Mouse (Mus musculus): ENCODE data around the gene Tmprss7.

Tmprss7 gene

DNA sequence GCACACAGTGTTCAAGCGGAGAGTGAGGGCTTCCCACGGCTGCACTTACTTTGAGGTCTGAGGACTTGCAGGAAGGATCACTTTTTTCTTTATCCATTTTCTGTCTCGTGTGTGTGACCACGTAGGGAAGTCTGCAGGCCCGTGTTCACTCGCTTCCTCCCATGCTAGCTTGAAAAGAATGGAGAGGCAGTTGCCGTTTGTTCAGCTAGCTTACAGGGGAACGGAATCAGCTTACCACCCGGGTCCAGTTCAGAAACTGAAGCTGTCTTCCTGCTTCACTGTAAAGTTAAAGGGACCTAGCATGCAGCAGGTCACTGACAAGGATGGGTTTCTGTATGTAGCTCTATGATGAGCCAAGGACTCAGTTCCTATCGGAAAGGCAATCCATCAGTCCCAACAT is at the start of gene Tmprss7:
Gene Tmprss7, minus strand, starts transcription at position 101 of the 400 bp plus-strand sequence.
- no peak for DNase-seq

DNA sequence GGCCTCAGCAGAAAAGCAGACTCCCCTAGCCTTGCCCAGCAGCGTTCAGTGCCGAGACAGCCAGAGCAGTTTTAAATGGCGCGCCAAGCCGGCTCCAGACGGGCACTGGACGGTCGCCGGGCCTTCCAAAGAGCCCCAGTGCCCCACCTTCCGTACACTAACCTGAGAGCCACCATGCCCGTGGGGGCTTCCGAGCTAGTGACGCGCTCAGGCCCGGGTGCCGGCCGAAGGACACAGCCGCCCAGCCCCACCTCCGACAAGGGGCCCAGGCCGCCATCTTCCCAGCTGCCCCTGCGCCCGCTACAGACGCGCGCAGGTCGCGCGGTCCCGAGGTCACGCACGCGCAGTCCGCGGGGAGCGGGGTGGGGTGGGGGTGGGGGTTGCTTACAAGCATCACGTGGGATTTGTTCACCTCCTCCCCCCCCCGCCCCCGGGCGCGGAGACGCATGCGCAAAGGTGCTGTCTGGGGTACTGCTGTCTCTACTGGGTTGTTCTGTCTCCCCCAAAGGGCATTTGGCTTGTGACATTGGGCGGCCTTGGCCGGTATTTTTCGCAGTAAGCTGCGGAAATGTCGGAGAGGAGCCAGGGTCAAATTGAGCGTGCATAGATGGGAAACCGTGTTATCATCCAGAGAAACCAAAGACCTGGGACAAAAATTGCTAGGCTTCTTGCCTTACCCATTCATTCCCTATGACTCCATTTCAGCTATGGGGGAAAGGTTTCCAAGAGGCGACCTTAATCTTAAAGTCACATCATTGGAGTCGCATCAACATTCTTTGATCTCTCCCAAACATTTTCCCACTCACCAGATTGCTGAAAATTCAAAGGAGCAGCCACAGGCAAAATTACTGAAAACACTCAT is 49.4 kb upstream of the Tmprss7 start, which contains the start of gene Abhd10:
Gene Abhd10, minus strand, starts transcription at position 341 of the 862 bp plus-strand sequence.
- peak; percentile 99 to 100 for DNase-seq

DNA sequence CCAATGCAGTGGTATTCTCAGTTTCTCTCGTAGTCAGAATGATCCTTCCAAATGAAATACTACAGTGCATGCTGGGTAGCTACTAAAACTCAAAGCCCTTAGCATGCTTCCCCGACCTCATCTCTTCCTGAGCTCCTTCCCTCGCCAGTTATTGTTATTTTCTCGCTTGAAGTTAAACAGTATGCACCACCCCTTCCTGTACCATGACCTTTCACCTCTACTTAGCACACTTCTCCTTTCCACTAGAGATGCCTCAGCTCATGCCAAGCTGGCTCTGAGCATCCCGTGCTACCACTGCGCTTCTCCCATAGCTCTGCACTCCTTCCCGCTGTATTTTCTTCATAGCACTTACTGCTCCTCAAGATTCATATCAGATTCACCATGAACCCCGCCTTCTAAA is 44.4 kb upstream of the Tmprss7 start:
- DNase-seq = no peak

DNA sequence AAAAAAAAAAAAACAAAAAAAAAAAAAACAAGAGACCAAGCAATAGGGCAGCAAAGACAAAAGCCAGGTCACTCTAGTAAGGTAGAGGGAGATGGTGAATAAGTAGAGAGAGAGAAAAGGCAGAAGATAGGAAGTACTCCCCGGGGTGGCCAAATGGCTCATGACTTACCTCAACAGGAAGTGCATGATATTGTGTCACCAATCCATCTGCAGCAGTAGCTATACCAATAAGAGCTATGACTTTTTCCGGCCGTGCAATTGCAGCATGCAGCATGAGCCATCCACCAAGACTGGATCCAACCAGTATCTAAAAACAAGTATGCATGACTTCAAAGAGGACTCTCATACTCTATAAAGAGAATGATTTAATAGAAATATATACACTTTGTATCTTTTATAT is 43.3 kb upstream of the Tmprss7 start:
- DNase-seq = no peak

DNA sequence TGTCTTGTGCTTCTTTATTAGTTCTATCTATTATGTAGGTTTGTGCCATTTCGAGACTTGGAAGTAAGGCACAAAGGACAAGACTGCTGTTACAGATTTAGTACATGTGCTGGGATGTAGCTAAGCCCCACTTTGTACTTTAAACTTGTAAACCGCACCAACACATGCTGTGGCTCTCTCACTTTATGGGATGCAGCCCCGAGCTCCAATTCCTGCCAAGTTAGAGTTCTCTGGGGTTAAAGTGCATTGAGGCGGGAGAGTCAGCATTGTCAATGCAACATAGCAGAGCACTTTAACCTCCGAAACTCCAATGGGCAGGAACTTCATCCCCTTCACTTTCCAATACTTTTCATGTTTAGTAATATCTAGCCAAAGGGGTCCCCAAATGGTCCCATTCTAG is 35.7 kb upstream of the Tmprss7 start:
- no peak for DNase-seq

DNA sequence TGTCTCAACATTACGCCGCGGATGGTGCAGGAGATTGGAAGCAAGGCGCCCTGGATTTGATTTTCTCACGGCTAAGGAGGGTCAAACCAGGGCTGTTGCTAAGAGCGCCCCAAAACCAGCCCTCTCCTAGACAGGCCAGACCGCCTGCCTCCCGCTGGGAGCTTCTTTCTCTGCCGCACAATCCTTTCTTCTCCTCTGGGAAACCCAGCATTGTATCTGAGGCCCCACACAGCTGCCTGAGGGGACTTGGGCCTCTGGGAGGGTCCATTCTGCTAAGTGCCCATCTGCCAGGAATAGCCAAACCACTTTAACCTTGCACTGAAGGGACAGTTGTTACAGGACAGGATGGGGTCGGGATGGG is 31.3 kb upstream of the Tmprss7 start:
- peak in 1 of 2 experiments; percentile 76 for DNase-seq

DNA sequence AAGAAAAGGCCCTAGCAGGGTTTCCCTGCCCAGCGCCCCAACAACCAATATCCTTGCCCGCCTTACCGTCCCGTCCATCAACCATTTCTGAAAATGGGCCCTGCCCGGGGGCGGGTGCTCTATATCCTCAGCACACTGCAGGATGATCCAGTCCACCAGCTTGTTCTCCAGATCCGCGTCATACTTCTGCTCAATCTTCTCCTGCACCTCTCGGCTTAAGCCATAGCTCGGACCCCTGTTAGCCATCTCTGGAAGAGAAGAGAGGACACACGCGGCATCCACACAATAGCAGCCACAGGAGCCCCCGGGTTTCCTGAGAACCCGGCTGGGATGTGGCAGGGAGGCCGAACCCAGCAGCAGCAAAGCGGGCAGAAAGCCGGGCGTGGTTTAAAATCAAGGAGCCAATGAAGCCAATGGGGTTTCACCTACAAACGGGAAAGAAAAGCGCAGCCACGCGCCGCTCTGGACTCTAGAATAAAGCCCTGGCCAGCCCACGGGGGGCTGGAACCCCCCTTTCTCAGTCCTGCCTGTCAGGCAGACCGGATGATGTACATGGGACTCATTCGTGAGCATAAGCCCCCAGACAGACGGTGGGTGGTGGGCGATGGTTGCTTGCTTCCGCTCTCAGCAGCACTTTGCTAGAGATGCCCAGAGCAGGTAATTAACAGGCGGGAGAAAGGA is 30.7 kb upstream of the Tmprss7 start, which contains the start of gene Tagln3:
Gene Tagln3, minus strand, starts transcription at position 548 of the 681 bp plus-strand sequence.
- DNase-seq = peak; percentile 86 to 88

DNA sequence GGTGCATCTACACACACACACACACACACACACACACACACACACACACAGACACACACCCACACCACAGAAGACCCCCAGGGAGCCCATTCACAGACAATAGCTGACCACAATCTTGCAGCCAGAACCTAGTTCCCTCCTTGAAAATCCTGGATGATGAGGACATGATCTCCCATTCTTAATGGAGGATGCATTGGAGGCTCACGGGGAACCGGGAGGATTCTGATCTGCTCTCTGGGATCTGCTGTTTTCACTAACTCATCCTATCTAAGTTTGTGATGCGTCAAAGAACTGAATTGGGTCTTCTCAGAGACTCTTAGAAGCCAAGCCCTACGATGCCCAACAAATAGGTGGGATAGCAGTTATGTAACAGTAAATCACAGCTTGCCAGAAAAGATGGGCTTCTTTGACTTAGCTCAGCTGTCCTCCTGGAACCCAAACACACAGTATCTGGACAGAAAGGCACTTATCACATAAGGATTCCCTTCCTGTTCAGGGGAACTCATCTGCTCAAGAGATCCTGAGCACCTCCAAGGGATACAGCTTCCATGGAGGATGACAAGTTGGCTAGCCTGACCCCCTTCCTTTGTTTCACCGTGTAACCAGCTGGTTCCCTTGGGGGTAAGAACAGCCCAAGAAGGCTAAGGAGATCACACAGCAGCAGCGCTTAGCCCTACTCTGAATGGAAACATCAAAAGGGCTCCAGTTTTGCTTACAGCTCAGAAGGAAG is 29.9 kb upstream of the Tmprss7 start:
- DNase-seq = peak; percentile 47 to 64

DNA sequence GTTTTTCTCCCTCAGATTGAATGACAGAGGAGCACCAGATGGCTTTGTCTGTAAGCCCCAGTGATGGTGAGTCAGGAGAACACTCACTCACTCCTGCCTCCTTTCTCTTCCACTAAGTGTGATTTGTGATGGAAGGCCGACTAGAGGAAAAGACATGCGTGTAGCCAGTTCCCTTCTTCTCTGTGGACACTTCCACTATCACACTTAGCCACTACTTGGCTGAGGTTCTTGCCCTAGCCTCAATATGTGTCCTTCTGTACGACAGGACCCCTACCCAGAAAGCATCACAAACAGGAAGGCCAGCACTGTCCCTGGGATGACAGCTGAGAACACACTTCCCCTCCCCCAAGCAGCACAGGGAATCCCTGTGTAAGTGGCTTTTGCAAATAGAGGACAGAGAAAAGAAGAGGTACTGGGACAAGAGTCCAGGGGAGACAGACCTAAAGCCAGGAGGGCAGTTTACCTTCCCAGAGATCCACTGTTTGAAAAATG is 29.0 kb upstream of the Tmprss7 start:
- peak; percentile 68 to 69 for DNase-seq

DNA sequence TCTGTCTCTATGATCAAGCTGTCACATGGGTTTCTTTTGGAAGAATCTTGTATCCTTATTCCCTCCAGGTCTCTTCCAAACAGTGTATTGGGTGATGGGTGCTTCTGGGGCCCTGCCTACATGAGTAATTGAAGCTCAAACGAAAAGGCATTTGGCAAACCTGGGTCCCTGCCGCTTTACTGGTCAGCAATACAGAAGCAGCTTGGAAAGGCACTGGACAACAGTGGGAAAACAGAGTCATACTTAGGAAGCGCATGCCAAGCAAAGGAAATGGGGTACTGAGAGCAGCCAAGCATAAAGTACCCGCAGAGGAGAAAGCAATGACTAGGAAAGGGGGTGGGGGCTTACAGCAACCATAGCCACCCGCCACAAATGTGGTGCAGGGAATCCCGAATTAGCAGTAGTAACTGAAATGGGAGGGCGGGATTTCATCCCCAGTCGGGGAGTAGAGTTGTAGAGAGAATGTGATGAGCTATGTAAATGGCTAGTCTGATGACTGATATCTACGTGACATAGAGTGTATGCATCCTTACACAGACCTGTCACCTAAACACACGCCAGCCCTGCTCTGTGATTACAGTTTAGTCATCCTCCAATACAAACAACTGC is 26.7 kb upstream of the Tmprss7 start:
- peak; percentile 63 to 64 for DNase-seq

DNA sequence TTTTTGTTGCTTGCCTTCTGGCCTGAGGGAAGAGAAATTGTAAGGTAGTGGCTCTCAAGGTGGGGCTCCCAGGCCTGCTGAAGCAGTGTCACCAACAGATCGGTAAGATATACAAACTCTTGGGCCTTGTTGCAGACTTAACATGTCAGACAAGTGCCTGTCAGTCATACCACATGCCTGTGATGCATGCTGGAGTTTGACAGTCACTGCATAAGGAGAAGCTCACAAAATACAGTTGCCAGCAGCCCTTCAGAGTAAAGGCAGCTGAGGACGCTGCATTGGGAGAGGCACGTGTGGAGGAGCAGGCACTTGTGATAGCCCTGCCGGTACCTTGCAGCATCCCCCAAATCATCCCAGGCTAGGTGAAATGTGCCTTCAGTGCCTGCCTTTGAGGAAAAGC is 24.8 kb upstream of the Tmprss7 start:
- no peak for DNase-seq

DNA sequence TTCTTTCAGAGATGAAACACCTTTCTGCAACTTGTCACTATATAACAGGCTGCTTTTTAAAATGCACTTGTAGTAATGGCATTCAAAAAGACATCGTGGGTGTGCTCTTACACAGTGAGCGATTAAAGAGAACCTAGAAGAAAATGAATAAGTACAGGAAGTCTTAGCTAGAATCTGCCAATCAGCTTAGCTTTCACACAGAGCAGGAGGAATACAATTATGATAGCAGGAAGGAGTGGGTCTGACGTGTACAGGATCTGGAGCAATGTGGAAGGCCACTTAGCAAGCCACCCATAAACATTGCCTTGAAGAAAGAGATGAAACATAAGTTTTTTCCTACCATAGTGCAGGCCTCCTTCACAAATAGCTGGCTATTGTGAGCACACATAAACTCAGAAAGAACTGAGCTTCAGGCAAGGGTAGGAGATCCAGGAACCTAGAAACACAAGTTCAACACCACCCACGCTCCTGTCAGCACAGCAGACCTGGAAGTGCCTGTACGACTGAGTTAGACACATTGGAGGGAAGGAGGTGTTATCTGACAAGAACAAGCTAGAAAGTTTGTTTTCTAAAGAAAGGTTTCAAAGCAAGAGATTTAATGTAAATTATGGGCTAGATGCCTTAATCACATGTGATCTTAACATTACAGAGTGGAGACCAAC is 21.2 kb upstream of the Tmprss7 start:
- no peak for DNase-seq

DNA sequence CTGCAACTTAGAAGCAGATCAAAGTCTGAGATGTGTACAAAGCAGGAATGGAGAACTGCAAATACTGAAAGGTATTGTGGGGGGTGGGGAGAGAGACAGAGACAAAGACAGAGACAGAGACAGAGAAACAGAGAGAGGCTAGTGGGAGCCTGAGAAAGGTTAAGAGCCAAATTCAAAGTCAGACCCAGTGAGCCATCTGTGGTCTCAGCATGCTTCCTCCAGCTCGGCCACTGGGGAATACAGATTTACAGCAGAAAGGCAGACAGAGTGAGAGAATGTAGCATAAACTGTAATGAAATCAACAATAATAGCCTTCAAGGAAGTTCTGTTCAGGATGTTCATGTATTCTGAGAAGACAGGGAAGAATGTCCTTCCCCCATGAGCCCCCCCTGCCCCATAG is 20.4 kb upstream of the Tmprss7 start:
- peak; percentile 36 to 41 for DNase-seq

DNA sequence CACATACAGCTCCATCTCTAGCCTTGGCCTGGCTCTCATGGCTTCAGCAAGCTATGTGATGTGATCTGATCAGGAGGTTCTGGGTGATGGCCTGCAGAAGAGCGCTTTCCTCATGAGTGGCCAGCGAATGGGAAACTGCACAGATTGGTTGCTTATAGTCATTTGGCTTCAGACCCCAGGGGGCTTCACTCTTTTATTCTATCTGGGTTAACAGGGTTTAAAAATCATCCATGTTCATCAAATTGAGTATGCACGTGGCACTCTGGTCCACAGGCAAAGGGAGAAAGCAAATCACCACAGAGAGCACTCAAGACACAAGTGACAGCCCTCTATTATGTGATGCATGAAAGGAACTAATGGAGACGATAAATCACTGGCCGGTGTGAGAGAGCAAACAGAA is 19.8 kb upstream of the Tmprss7 start:
- DNase-seq = no peak

DNA sequence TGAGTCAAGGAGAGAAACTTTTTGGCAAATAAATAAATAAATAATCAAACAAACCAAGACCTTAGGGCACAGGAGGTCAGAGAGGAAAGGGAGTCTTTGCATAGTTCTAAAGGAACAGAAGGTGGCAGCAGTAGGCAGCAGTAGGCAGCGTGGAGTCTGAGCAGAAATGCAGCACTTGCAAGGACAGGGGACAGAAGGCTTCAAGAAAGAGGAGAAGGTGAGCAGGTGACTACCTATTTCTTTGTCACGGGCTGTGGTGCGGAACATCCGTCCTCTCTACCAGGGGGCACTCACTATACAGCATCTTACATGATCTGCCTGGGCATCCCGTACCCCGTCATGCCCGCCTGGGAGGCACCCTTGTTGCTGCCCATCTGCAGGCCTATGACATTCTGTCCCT is 17.8 kb upstream of the Tmprss7 start:
- peak; percentile 40 to 48 for DNase-seq

DNA sequence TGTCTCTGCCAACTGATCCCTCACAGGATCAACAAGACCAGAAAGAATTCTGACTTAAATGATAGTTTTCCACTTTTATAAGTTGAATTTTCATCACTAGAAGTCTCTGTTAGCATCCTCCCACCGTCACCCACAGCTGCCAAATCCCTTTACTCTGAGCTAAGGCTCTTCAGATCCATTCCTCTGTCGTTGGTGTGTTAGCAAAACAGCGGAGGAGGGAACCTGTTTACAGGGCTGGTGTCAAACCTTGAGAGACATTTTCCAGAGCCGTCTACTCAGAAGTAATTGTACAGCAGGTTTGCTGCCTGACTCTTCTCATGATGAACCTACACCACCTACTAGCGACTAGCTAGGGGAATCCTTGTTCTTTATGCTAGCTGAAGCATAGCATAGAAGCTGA is 5.8 kb upstream of the Tmprss7 start:
- DNase-seq = no peak

DNA sequence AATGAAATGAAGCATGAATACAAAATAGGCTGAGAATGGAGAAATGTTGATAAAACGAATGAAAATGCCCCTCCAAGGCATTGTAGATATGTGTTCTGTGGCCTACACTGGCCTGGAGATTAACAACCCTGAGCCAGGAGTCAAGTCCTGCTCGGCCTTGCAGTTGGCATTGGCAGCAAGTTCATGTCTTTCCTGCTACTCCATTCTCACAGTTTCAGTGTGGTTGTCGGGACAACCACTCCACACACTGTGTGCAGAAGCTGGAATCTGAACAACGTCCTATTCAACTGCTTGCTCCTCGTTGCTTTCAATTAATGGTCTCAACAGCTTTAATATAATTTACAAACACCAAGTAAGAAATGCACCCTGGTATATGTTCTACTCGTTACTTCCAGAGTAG is 4.5 kb upstream of the Tmprss7 start:
- no peak for DNase-seq

DNA sequence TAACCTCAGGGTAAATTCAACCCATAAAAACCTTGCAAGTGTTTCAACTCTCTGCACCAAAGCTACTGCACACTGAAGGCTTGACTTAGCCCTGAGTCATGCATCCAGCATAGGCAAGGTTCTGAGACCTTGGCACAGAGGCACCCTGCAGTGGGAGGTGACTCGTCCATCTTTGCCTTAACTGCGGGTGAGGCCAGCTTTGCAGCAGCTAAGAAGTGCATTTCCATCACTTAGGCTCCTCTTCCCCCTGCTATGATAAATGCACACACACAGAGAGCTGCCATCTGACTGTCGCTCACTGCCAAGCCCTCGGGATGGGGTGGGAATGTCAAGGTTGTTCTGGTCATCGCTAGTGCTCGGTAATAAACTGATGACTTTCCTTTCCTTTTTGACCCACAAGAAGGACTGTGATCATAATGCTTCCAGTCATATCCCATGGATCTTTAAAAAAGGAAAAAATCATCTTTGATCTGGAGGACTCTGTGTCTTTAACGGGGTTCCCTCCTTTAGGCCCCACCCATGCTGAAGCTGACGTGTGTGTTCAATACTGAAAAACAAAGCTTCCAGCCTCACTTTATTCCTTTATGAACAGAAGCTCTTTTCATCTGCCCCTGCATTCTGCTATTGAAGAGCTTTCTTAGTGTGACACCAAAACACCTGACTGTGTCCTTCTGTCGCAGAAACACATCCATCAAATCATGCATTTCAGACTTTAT is 2.1 kb upstream of the Tmprss7 start:
- peak; percentile 64 to 67 for DNase-seq

DNA sequence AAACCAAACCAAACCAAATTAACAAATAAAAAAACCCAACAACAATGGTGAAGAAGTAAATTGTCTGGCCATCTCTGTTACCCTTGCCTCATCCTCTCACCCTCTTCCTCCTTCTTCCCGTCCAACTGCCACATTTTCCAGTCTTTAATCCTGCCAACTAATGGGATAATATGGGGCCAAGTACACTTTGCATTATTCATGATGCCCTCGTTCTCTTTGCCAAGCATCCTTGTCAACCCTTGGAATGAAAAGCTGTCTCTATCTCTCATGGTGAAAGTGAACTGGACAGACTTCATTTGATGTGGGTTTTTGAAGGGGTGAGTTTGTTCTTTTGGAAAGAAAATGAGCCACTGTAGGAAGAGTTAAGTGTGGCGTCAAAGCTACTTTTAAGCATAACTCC is 607 bp downstream of the Tmprss7 start:
- DNase-seq = no peak

DNA sequence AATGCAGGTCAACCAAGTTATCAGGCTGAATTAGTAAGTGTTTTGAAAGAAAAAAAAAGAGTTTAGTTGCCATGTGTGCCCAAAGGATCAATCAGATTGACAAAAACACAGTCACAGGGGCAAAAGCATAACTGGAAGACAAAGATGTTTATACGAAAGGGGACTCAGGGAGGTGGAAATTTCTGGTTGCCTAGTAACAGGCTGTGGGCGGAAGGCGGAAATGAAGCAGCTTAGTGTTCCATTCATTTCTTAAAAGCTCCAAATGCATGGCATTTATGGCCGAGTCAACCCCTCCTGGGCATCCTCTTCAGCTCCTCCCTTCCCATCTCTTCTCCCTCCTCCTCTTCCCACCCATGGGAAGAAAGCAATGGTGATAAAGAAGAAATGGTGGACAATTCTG is 3.3 kb downstream of the Tmprss7 start:
- DNase-seq = no peak

DNA sequence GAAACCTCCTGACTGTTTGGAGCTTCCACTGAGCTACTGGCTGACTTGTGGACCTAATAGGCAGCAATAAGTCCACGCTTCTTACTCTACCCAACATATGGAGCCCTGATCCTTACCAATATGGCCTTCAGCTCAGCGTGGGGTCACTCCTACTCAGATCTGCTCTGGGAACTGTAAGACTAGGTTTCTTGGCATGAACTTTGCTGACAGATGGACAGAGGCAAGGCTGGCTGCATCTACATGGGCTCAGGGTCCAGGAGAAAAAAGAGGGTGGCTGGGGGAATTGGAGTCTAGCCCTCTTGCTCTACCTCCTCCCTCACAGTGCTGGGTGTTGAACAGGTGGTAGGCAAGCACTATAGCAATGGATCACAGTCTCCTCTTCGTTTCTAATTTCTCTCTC is 6.6 kb downstream of the Tmprss7 start:
- DNase-seq = peak; percentile 69 to 81

DNA sequence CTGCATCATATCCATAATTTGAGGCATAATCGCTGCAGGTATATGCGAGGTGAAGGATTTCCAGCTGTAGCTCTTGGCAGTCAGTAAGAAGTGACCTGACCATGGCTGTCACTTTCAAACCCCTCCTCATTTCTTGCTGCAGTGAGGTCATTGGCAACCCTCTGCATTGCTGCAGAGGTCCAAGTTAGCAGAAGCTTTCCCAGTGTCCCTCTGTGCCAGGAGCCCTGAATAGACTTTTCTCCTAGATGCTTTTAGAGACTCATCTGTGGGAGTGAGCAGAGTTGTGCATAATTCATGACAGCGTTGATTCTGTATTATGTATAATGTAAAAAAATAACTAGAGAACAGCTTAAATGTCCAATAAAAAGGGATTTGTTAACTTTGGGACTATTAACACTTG is 8.2 kb downstream of the Tmprss7 start:
- no peak for DNase-seq

Data from cerebellum, postnatal 25 days (tissue).